In genomic region chr14:51495781-51496180, GRCm38 (mm10) we compare ENCODE assay signal across 24 mouse cellular contexts. TPM values are rescaled to one million over a fixed set of nuclear protein-coding genes. Genes with fewer than 3 reads are reported as not detected.
"Had no signal": no experiment of that assay in that cellular context is flagged by ENCODE, and none has a peak within 500 bp of the region (broad histone marks: within the 10 kb centered on the region; RNA-seq: fewer than 3 reads in every experiment).

No protein-coding gene starts in this region.

- H3K9ac ChIP-seq: kidney, embryonic 15.5 days; limb, embryonic 13.5 days; liver, embryonic 15.5 days; neural tube, embryonic 15.5 days; stomach, embryonic 15.5 days had no signal

- H3K4me3 ChIP-seq: kidney, embryonic 15.5 days; layer of hippocampus, adult 2 months; limb, embryonic 13.5 days; liver, embryonic 15.5 days; megakaryocyte, embryonic 14.5 days; myocyte; neural tube, embryonic 15.5 days; stomach, embryonic 15.5 days had no signal

- H3K4me2 ChIP-seq: kidney, embryonic 15.5 days; limb, embryonic 13.5 days; liver, embryonic 11.5 days; liver, embryonic 15.5 days; neural tube, embryonic 15.5 days; stomach, embryonic 15.5 days had no signal

- H3K4me1 ChIP-seq: kidney, embryonic 15.5 days; limb, embryonic 13.5 days; liver, embryonic 15.5 days; megakaryocyte, embryonic 14.5 days; neural tube, embryonic 15.5 days; stomach, embryonic 15.5 days had no signal

- H3K27me3 ChIP-seq: kidney, embryonic 15.5 days; limb, embryonic 13.5 days; liver, embryonic 15.5 days; megakaryocyte, embryonic 14.5 days; neural tube, embryonic 15.5 days; stomach, embryonic 15.5 days had no signal

- ATAC-seq: lung, postnatal 0 days had no signal

- DNase-seq: kidney, adult 2 months; kidney, postnatal 14 days; lung, adult 2 months; lung, postnatal 4 days; midbrain, embryonic 14.5 days; right cerebral cortex, postnatal 4 days; spleen, adult 18-20 months; thymus, adult 2 months; thymus, postnatal 25 days had no signal

- H3K36me3 ChIP-seq: kidney, embryonic 15.5 days; limb, embryonic 13.5 days; liver, embryonic 15.5 days; neural tube, embryonic 15.5 days; stomach, embryonic 15.5 days had no signal

- H3K27ac ChIP-seq: kidney, embryonic 15.5 days; layer of hippocampus, adult 2 months; limb, embryonic 13.5 days; liver, embryonic 15.5 days; neural tube, embryonic 15.5 days; stomach, embryonic 15.5 days had no signal

- H3K9me3 ChIP-seq: kidney, embryonic 15.5 days; limb, embryonic 13.5 days; liver, embryonic 15.5 days; megakaryocyte, embryonic 14.5 days; neural tube, embryonic 15.5 days; stomach, embryonic 15.5 days had no signal

RNA-seq across cellular contexts. Expression of gene Vmn2r89, which starts 44.1 kb away (rescaled TPM):
- total RNA-seq: layer of hippocampus, adult 2 months; layer of hippocampus, postnatal 10 days; left cerebral cortex, postnatal 36 days had no signal
- polyA plus RNA-seq: kidney, adult 2 months; kidney, embryonic 15.5 days; limb, embryonic 13.5 days; liver, embryonic 11.5 days; liver, embryonic 15.5 days; lung, adult 2 months; lung, postnatal 0 days; midbrain, embryonic 14.5 days; myocyte; neural tube, embryonic 11.5 days; neural tube, embryonic 15.5 days; stomach, embryonic 15.5 days; testis, adult 2 months; thymus, adult 2 months; urinary bladder, adult 2 months had no signal

RNA-seq across cellular contexts. Expression of gene Gm5622, which starts 56.8 kb away (rescaled TPM):
- total RNA-seq: layer of hippocampus, adult 2 months; left cerebral cortex, postnatal 36 days had no signal
- polyA plus RNA-seq: kidney, adult 2 months; kidney, embryonic 15.5 days; limb, embryonic 13.5 days; lung, adult 2 months; lung, postnatal 0 days; midbrain, embryonic 14.5 days; myocyte; neural tube, embryonic 11.5 days; neural tube, embryonic 15.5 days; stomach, embryonic 15.5 days; thymus, adult 2 months had no signal
